Mouse (Mus musculus) neural tube, embryonic 15.5 days (tissue): ENCODE measurements around the gene Zfp12. TPM values are rescaled to one million over a fixed set of nuclear protein-coding genes. Genes with fewer than 3 reads are reported as not detected.
"Not testable (repeated sequence)": the region's sequence is repeated elsewhere in the genome, so short reads cannot be mapped to it uniquely, and the experiment has no call there.

ENCODE experiments used
- ATAC-seq: fragments of 200-750 bp; cut with Nextera tagmentation; 2 replicates; pipeline ENCODE4 v1.8.0; 2017; ENCODE audit warnings: mild to moderate bottlenecking, moderate TSS enrichment, moderate library complexity; ENCODE audit not compliant: low FRiP score
- H3K27ac ChIP-seq: fragments of 300-500 bp; sonication (generic); replicated peaks from 2 replicates; pipeline ENCODE4 v1.5.1; 2015; ENCODE audit warnings: mild to moderate bottlenecking, inconsistent platforms
- H3K27me3 ChIP-seq: fragments of 300-500 bp; sonication (generic); replicated peaks from 2 replicates; pipeline ENCODE4 v1.6.1; 2015; ENCODE audit warnings: inconsistent platforms
- H3K36me3 ChIP-seq: fragments of 300-500 bp; sonication (generic); 2 replicates; pipeline ENCODE4 v1.6.1; 2015; ENCODE audit warnings: inconsistent platforms
- H3K4me1 ChIP-seq: fragments of 300-500 bp; sonication (generic); 2 replicates; pipeline ENCODE4 v1.6.1; 2015; ENCODE audit warnings: inconsistent platforms
- H3K4me2 ChIP-seq: fragments of 300-500 bp; sonication (generic); 2 replicates; pipeline ENCODE4 v1.6.1; 2015; ENCODE audit warnings: inconsistent platforms, mild to moderate bottlenecking, moderate library complexity
- H3K4me3 ChIP-seq: fragments of 300-500 bp; sonication (generic); replicated peaks from 2 replicates; pipeline ENCODE4 v1.5.1; 2015; ENCODE audit warnings: mild to moderate bottlenecking, inconsistent platforms
- H3K9ac ChIP-seq: fragments of 300-500 bp; sonication (generic); replicated peaks from 2 replicates; pipeline ENCODE4 v1.6.1; 2015; ENCODE audit warnings: mild to moderate bottlenecking, inconsistent platforms
- H3K9me3 ChIP-seq: fragments of 300-500 bp; sonication (generic); replicated peaks from 2 replicates; pipeline ENCODE4 v1.6.1; 2016; ENCODE audit warnings: inconsistent platforms
- WGBS: fragments of 180-500 bp; shearing (Covaris S2); methylation state at CpG from one replicate; pipeline ENCODE4 v1.1.7; 2015; ENCODE audit warnings: mixed read lengths; 5-methylcytosine and 5-hydroxymethylcytosine counted together
- polyA plus RNA-seq: library from polyadenylated mRNA; unstranded; fragments of >200 nt; fragmentation: Nextera tagmentation; extraction: Ambion mirVana; gene quantifications from 2 replicates; pipeline ENCODE4 v1.2.1, GENCODE M21; 2015

Gene Zfp12
- 17.3 and 19.0 TPM in 2 replicates for polyA plus RNA-seq

DNA sequence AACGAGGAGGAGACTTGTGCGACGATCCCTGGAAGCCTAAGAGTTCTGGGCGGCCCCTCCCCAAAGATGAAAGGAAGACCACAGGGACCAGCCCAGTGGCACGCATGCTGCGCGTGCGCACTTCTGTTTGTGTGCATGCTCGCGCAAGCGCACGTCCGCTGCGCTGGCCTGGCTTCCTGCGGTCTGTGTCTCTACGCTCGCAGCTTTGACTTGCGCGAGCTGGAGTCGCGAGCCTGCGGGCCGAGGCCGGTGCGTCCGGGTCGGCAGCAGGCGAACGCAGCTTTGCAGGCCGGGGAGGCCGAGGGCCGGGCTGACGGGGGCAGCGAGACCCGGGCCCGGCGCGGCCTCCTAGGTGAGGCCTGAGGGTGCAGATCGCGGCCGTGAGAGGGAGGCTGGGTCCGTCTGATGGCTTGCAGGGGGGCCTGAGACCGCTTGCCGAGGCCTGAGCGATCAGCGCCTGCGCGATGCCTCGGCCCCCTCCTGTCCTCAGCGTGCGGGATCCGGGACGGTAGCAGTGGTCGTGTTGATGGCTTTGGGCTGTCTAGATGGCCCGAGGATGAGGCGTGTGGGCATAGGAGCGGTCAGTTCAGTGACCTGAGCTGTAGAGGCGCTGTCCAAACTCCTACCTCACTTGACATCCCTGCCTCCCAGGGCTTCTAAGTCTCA is at the start of gene Zfp12:
TSS of gene Zfp12 (plus strand) at position 136 of the 666 bp plus-strand sequence.
- Histone ChIP-seq H3K9ac (peak within 1 kb of the TSS; percentile 100), H3K36me3 (peaks cover 19% of the 10 kb centered on the region), H3K4me1 (peaks cover 24% of the 10 kb centered on the region), H3K27me3 (no peaks in the 10 kb centered on the region), H3K27ac (peak within 1 kb of the TSS; percentile 99), H3K4me2 (peak within 1 kb of the TSS; percentile 83), H3K9me3 (no peaks in the 10 kb centered on the region), H3K4me3 (peak within 1 kb of the TSS; percentile 98)
- ATAC-seq: peak; percentile 99
- under 1% methylated on average over 58 of the region's 58 CpGs for WGBS

DNA sequence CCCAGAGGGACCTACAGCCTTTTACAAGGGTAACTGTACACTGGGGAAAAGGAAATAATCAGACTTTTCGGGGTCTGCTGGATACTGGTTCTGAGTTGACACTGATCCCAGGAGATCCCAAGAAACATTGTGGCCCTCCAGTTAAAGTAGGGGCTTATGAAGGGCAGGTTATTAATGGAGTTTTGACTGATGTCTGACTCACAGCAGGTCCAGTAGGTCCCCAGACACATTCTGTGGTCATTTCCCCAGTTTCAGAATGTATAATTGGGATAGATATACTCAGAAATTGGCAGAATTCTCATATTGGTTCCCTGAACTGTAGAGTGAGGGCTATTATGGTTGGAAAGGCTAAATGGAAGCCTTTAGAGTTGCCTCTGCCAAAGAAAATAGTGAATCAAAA is 46.9 kb upstream of the Zfp12 start:
- not testable (repeated sequence) for H3K27ac ChIP-seq, H3K9me3 ChIP-seq, H3K27me3 ChIP-seq, H3K4me2 ChIP-seq, H3K9ac ChIP-seq, H3K36me3 ChIP-seq, H3K4me1 ChIP-seq, ATAC-seq, H3K4me3 ChIP-seq
- 86% methylated on average over 1 of the region's 1 CpGs for WGBS

DNA sequence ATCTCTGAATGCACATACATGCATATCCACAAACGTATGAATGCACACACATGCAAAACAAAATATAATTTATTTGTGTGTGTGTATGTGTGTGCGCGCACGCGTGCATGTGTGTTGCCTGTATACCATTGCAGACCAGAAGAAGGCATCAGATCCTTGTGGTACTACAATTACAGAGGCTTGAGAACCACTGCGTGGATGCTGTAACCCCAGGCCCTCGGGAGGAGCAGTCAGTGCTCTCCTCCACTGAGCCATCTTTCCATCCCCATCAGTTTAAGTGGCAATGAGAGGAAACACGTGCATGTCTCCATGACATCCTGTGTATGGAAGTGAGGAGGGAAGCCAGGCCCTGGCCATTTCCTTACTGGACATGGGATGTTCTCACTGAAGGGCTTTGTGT is 42.2 kb upstream of the Zfp12 start:
- ATAC-seq: no peak
- WGBS: 89% methylated on average over 8 of the region's 8 CpGs
- no peak overlapping the region for H3K9ac ChIP-seq
- no peaks in the 10 kb centered on the region for H3K9me3 ChIP-seq
- H3K4me3 ChIP-seq: no peak overlapping the region
- H3K27ac ChIP-seq: no peak overlapping the region
- H3K4me2 ChIP-seq: no peak overlapping the region
- no peaks in the 10 kb centered on the region for H3K36me3 ChIP-seq
- H3K27me3 ChIP-seq: no peaks in the 10 kb centered on the region
- H3K4me1 ChIP-seq: no peaks in the 10 kb centered on the region

DNA sequence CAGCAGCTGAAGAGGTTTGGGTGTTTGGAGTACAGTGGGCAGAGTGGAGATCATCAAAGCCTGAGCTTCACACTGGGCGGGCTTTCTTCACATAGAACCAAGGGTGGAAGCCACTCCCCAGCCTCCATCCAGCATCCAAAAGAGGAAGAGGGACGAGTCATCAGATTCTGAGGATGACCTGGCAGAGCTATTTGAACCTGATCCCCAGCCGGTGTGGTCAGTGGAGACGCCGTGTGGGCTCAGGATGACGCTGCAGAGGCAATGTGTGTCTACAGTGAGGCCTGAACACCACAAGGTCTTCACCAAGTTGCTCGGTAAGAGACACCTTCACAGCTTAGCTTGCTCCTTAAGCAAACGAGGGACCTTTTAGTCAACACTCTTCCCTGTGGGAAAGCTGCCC is 40.2 kb upstream of the Zfp12 start:
- H3K27ac ChIP-seq, H3K4me3 ChIP-seq, H3K9ac ChIP-seq, H3K9me3 ChIP-seq, H3K4me1 ChIP-seq, H3K4me2 ChIP-seq, H3K36me3 ChIP-seq, H3K27me3 ChIP-seq, ATAC-seq: not testable (repeated sequence)
- WGBS: 71% methylated on average over 8 of the region's 8 CpGs

DNA sequence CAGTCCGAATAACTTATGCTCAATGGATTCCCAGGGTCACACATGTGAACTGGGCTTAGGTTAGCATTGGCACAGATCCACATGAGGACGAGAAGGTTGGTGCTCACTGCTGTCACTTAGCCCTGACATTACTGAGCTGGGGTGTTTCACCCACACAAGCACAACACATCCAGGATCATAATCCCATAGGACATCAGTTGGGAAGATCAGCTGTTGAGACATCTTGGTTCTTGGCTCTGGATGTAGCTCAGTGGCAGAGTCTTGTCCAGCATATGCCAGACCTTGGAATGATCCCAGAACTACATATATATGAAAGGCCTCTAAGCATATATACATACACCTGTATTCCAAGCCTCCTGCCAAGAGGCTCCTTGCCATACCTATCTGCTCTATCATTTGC is 39.8 kb upstream of the Zfp12 start:
- WGBS: 71% methylated on average over 2 of the region's 2 CpGs
- H3K4me3 ChIP-seq: no peak overlapping the region

DNA sequence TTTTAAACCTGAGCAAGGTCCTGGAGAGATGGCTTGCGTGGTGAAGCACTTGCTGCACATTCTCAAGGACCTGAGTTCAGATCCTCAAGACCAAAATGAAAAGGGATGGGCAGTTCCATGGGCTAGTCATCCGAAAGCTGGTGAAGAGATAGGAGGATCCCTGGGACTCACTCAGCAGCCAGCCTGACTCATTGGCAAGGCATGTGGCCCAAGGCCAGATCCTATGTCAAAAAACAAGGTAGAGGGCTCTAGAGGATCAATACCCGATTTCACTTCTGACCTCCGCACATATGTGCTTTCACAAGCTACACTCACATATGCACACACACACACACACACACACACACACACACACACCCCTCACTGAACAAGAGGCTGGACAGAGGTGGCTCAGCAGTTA is 38.5 kb upstream of the Zfp12 start:
- H3K36me3 ChIP-seq: no peaks in the 10 kb centered on the region
- no peak for ATAC-seq
- no peak overlapping the region for H3K27ac ChIP-seq
- H3K4me2 ChIP-seq: no peak overlapping the region
- 92% methylated on average over 4 of the region's 4 CpGs for WGBS
- H3K9me3 ChIP-seq: no peaks in the 10 kb centered on the region
- no peaks in the 10 kb centered on the region for H3K27me3 ChIP-seq
- no peak overlapping the region for H3K9ac ChIP-seq
- H3K4me3 ChIP-seq: no peak overlapping the region
- no peaks in the 10 kb centered on the region for H3K4me1 ChIP-seq

More for the DNA sequence above, 39.8 kb upstream of the Zfp12 start:
- no peaks in the 10 kb centered on the region for H3K36me3 ChIP-seq
- no peak overlapping the region for H3K27ac ChIP-seq
- no peak for ATAC-seq
- no peaks in the 10 kb centered on the region for H3K9me3 ChIP-seq
- no peak overlapping the region for H3K4me2 ChIP-seq
- no peaks in the 10 kb centered on the region for H3K27me3 ChIP-seq
- no peak overlapping the region for H3K9ac ChIP-seq
- no peaks in the 10 kb centered on the region for H3K4me1 ChIP-seq

DNA sequence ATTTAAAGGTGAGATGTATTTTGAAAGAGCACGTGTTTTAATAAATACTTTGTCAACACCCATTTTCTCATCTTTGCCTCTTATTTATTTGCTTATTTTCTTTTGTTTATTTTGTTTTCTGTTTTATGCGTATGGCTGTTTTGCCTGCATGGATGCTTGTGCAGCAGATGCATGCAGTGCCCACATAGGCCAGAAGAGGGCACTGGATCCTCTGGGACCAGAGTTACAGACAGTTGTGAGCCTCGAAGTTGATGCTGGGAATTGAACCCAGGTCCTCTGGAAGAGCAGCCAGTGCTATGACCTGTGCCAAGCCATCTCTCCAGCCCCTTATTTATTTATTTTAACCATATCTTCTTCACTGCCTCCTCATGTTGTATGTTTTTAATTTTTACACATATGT is 29.9 kb upstream of the Zfp12 start:
- WGBS: 79% methylated on average over 3 of the region's 3 CpGs
- Histone ChIP-seq H3K4me2 (no peak overlapping the region), H3K27me3 (no peaks in the 10 kb centered on the region), H3K4me3 (no peak overlapping the region), H3K9ac (no peak overlapping the region), H3K9me3 (no peaks in the 10 kb centered on the region), H3K36me3 (no peaks in the 10 kb centered on the region), H3K4me1 (no peaks in the 10 kb centered on the region), H3K27ac (no peak overlapping the region)
- no peak for ATAC-seq

DNA sequence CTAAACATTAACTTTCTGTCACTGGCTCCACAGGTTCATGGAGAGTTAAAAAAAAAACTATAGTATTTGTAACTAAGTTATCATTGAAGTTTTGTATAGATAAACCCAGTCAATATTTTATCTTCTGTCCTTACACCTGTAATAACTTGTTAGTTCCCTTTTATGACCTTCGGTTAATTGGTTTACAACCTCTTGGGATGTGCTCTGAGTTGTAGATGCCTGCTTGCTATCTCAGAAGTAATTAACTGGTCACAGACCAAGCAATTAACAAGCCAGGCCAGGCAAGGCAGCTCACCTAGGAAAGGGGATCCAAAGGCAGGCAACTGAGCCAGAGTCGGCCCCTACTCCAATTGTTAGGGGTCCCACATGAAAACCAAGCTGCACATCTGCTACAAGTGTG is 21.1 kb upstream of the Zfp12 start:
- Histone ChIP-seq H3K4me2 (no peak overlapping the region), H3K27me3 (no peaks in the 10 kb centered on the region), H3K36me3 (no peaks in the 10 kb centered on the region), H3K27ac (no peak overlapping the region), H3K9me3 (no peaks in the 10 kb centered on the region), H3K4me3 (no peak overlapping the region), H3K4me1 (no peaks in the 10 kb centered on the region), H3K9ac (no peak overlapping the region)
- WGBS: 59% methylated on average over 2 of the region's 2 CpGs
- ATAC-seq: no peak

DNA sequence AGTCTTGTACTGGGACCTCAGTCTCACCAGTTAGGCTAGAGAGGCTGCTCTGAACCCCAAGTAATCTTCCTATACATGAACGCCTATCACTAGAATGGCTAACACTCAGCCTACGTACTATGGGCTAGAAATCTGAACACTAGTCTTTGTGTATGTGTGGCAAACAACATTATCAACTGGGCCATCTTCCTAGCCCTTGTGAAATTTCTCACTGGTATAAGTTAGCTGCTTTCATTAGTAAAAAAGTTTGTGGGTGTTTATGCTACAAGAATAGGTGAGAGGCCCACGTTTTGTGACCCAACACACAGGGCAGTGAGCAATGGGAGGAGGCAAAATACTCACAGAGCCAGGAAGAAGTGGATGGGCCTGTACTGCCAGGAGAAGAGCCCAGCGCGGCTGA is 14.0 kb upstream of the Zfp12 start:
- ATAC-seq: no peak
- no peaks in the 10 kb centered on the region for H3K27me3 ChIP-seq
- H3K4me1 ChIP-seq: no peaks in the 10 kb centered on the region
- H3K4me3 ChIP-seq: no peak overlapping the region
- WGBS: 82% methylated on average over 5 of the region's 5 CpGs
- H3K9ac ChIP-seq: no peak overlapping the region
- H3K27ac ChIP-seq: no peak overlapping the region
- no peaks in the 10 kb centered on the region for H3K9me3 ChIP-seq
- H3K36me3 ChIP-seq: no peaks in the 10 kb centered on the region
- no peak overlapping the region for H3K4me2 ChIP-seq

DNA sequence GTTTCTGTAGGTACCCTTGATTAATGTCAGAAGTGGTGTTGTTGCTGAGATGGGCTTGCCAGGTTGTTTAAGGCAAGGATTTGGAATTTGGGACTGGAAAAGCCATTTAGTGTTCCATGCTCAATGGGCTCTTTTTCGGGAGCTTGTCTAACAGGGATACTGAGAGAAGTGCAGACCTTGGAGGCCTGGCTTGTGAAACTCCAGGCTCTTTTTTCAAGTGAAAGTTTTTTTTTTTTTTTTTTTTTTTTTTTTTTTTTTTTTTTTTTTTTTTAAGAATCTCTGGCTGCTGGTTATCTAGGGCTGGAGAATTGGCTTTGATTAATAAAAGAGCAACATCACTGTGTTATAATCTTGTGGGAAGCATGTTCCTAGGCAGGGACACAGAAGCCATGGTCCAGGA is 12.7 kb upstream of the Zfp12 start:
- H3K9ac ChIP-seq: no peak overlapping the region
- H3K27ac ChIP-seq: no peak overlapping the region
- ATAC-seq: no peak
- H3K4me3 ChIP-seq: no peak overlapping the region
- no peaks in the 10 kb centered on the region for H3K27me3 ChIP-seq
- H3K4me1 ChIP-seq: no peaks in the 10 kb centered on the region
- no peak overlapping the region for H3K4me2 ChIP-seq
- 87% methylated on average over 1 of the region's 1 CpGs for WGBS
- no peaks in the 10 kb centered on the region for H3K36me3 ChIP-seq
- no peaks in the 10 kb centered on the region for H3K9me3 ChIP-seq

DNA sequence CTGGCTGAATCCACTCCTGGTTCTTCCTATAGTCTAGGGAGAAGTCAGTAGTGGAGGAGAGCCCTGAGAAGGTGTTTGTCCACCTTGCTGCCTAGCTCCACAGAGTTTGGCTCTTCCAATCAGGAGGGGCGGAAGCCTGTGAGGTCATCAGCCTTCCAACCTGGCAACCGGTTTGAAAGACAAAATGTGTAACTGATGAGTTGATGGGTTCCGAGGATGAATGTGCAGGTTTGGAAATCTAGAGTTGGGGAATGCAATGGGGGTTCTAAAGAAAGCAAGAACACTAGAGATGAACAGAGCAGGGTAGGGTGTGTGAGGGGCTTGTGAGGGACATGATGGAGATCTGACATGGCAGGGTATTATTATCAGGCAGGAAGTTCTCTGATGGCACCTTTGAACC is 8.2 kb upstream of the Zfp12 start, which contains the start of gene Spdye4a:
TSS of gene Spdye4a (minus strand) at position 101 of the 400 bp plus-strand sequence.
- Histone ChIP-seq H3K4me3 (no peak within 1 kb of the TSS), H3K27ac (no peak within 1 kb of the TSS), H3K27me3 (no peaks in the 10 kb centered on the region), H3K36me3 (no peaks in the 10 kb centered on the region), H3K9ac (no peak within 1 kb of the TSS), H3K4me1 (no peaks in the 10 kb centered on the region), H3K9me3 (0 out of 2 replicates have a peak, but pooled peaks cover 5% of the 10 kb centered on the region), H3K4me2 (no peak within 1 kb of the TSS)
- WGBS: 87% methylated on average over 3 of the region's 3 CpGs
- no peak for ATAC-seq

DNA sequence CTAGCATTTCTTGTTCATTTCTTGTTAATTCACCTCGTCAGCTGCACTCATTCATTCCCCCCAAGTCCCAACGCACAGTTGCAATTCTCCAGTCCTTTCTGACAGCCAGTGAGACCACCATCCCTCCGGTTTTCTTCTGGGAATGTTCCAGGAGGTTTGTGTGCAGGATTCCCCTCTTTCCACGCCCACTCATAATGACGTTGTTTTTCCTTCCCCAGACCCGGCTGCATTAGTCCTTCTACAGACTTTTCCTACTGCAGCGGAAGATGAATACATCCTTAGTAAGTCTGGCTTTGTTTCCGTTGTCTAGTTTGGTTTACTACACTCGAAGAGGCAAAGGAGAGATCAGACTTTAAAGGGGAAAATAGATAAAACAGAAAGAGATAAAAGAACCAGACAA is 1.1 kb downstream of the Zfp12 start:
- WGBS: 48% methylated on average over 9 of the region's 9 CpGs
- Histone ChIP-seq H3K4me3 (peak overlapping the region; percentile 98), H3K36me3 (peaks cover 28% of the 10 kb centered on the region), H3K4me2 (peak overlapping the region; percentile 83), H3K27me3 (no peaks in the 10 kb centered on the region), H3K4me1 (peaks cover 24% of the 10 kb centered on the region), H3K9me3 (no peaks in the 10 kb centered on the region), H3K9ac (peak overlapping the region; percentile 100), H3K27ac (0 out of 2 replicates have a peak overlapping the region, but pooled peaks have one; percentile 99)
- no peak for ATAC-seq
